Mouse (Mus musculus): ENCODE data around the gene Ptrh2.
"Not testable (repeated sequence)": the region's sequence is repeated elsewhere in the genome, so short reads cannot be mapped to it uniquely, and the experiment has no call there.

The Ptrh2 gene

GRCm38 (mm10) chr11:86734241-86734939, 50.6 kb downstream of the Ptrh2 start:
- DNase-seq = no peak

- DNase-seq = no peak
Observed at GRCm38 (mm10) chr11:86734993-86735392, 51.2 kb downstream of the Ptrh2 start.

DNA sequence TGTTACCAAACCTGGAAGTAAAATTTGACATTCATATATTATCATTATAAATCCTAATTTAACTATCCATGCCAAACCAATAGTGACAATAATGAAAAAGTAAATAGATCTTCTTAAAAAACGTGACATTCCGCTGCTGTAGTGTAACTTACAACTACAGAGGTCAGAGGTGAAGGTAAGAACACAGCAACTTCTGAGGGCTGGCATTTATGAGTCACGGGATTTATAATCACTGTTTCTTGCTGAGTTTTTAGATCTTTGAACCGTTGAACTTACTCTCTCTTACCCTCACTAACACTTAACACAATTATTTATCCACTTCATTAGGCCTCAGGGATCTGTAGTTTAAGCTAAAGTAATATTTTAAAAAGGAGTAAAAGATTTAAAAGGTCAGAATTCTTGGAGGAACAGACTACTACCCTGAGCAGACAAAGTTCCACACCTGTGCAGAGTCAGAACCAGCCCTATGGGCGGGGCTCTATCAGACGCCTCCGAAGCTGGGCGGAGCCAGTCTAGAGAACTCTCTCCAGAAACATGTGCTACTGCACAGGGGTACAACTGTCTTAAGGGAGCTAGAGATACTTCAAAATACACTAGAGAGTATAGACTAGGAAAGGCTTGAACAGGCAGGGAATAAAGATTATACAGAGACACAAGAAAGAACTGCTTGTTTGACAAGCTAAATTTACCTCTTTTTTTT, 53.7 kb downstream of the Ptrh2 start:
- no peak for DNase-seq

- DNase-seq = not testable (repeated sequence)
Observed at GRCm38 (mm10) chr11:86738308-86738707, 54.5 kb downstream of the Ptrh2 start.

DNA sequence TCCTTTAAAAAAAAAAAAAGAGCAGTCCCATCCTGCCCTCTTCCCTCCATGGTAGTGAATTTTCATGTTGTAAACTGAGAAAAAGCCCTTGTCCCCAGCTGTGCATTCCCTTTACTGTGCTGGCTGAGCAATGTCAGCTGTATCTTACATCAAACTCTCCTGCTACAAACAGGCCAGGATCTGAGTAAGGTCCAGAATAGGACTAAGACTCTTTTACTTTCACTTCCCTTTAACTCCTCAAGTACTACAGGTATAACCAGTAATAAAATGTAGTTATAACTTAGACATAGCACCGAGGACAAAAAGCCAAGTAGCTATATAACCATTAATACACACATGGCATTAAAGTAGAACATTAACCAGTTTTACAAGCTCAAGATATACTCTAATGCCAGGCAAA, 55.2 kb downstream of the Ptrh2 start:
- DNase-seq = no peak

- no peak for DNase-seq
Observed at GRCm38 (mm10) chr11:86739470-86739869, 55.7 kb downstream of the Ptrh2 start.

- DNase-seq = no peak
Observed at GRCm38 (mm10) chr11:86741505-86741904, 57.7 kb downstream of the Ptrh2 start.
